Mouse (Mus musculus) heart, postnatal 10 days (tissue): Measurements from ENCODE around the gene Plekhh2. TPM values are rescaled to one million over a fixed set of nuclear protein-coding genes. Genes with fewer than 3 reads are reported as not detected.

Source experiments
- DNase-seq, 2 experiments: peaks; one replicate each; pipeline ENCODE4 v3.0.0; 2021
- intact Hi-C: fragments of 180-260 bp; cut with DNase I; formaldehyde crosslinking; loops from one replicate; pipeline ENCODE4 v1.15.1; 2025
- total RNA-seq, 2 experiments: library from RNA; stranded (reverse); gene quantifications; 2 replicates each; pipeline ENCODE4 v1.2.3; 2021

The Plekhh2 gene
- total RNA-seq, 2 experiments from 2014 or later = 6.3 to 7.0 TPM

DNA sequence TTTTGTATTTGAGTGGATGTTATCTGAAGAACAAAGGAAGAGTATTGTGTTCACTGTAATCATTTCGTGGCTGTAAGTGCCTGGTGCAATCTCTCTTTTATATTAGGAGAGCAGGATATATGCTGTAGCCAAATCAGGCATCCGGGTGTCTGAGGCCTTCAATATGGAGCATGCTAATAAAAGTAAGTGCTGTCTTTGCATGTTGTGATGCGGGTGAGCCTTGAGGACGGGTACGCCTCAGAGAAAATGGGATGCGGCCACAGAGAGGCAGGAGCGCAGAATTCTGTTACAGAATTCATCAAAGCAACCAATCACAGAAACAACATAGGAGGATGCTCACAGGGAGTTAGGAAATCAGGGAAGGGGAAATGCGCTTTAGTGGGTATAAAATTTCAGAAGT, 58.1 kb downstream of the Plekhh2 start:
- intact Hi-C loops = no loop called here

DNA sequence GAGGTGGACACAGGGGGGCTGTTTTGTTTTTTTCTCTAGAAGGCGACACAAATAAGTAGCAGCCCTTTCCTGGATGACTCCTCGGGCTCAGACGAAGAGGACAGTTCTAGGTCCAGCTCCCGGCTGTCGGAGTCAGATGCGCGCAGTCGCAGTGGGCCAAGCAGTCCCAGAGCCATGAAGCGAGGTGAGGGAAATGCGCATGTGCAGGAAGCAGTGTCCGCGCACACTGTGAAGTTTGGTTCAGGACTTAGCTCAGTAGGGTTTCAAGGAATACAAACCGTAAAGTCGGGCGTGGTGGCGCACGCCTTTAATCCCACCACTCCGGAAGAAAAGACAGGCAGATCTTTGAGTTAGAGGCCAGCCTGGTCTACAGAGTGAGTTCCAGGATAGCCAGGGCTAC, 59.9 kb downstream of the Plekhh2 start:
- no peak for DNase-seq
- intact Hi-C loops = no loop called here

More for the DNA sequence above, 58.1 kb downstream of the Plekhh2 start:
- DNase-seq = no peak

DNA sequence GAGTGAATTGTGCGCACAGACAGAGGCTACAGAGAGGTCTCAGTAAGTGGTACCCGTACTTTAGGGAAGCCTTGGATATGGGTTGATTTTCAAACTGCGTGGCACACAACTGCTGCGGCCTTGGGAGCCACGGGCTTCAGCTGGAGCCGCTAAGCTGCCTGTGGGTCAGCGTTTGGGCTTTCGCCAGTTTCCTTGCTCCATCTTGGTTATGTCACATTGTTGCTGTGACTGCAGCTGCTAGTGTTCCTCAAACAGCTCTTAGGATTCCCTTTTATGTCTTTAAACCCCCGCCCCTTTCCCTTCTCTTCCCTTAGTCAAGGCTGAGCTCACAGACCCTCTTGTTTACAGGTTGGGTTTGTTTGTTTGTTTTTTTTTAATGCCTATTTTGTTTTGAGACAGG, 61.6 kb downstream of the Plekhh2 start:
- intact Hi-C loops = no loop called here
- DNase-seq = no peak

DNA sequence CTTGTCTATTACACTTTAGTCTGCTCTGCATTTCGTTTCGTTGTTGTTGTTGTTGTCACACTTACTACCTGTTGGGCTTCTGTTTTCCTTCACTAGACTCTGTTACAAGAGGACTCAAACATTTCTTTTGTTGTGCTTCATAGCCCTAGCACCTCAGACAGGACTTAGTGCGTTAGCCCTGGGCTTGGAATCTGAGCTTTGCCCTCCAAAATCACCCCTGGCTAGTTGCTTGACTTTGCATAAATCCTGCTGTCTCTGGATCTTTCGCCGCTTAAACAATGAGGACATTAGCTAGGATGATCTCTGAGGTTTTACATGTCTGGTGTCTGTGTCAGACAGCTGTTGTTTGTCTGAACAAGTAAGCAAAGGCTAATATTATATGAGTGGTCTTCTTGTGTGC, 62.2 kb downstream of the Plekhh2 start:
- intact Hi-C loops = no loop called here
- DNase-seq = no peak

DNA sequence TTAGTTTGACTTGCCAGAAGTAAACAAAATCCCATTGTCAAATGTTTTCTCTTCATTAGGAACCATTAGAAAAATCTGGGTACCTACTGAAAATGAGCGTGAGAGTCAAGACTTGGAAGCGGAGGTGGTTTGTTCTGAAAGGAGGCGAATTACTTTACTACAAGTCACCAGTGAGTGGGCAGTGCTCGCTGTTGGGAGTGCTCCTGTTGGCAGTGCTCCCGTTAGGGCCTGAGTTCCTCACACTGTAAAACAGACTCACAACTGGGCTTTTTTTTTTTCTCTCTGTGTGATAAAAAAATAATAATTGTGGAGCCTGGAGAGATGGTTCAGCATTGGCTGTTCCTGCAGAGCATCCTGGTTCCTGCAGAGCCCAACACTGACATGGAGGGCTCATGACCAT, 63.4 kb downstream of the Plekhh2 start:
- DNase-seq = no peak
- intact Hi-C loops = loop anchor here (5.0 kb wide), 1 partner anchor 58 kb away; no protein-coding TSS in a partner anchor

DNA sequence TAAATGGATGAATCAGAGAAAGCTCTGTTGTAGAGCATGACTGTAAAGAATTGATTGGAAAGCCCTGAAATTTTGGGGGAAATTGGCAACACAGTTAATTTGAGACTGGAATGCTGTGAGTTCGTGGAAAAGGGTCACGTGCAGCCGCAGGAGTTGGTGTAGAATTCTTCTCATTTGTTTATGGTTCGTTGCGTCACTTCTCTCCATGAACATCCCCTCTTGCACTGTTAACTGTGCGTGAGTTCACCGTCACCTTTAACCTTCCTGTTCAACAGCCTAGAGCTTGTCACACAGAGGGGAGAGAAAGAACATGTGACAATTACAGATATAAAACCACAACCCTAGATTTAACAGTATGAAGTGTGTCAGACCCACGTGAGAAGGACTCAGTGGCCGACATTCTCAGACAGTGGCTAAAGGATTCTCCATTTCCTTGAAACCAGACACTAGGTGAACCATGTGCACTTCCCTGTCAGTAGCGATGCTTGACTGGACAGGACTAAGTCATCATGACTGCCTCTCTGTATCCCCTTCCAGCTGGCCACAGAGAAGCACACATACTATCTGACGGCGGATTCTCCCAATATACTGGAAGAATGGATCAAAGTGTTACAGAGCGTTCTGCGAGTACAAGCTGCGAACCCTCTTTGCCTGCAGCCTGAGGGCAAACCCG, 65.1 kb downstream of the Plekhh2 start:
- no peak for DNase-seq
- intact Hi-C loops = loop anchor here (5.0 kb wide), 1 partner anchor 59 kb away; no protein-coding TSS in a partner anchor

DNA sequence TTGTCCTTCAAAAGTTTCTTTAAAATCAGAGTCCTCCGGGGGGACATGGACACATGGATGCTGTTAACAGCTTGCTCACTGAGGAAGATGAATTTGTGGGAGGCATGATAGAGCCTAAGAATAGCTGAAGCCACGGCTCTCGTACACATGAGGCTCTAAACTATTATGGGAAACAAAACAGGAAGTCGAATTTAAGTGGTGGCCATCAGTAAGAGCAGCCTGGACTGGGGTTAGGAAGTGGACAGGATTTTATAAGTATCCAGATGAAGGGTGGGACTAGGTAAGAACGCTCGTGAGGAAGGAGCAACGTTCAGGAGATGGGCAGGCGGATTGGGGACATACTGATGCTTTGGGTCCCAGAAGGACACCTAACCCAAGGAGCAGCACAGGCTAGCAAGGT, 67.6 kb downstream of the Plekhh2 start:
- DNase-seq = no peak

DNA sequence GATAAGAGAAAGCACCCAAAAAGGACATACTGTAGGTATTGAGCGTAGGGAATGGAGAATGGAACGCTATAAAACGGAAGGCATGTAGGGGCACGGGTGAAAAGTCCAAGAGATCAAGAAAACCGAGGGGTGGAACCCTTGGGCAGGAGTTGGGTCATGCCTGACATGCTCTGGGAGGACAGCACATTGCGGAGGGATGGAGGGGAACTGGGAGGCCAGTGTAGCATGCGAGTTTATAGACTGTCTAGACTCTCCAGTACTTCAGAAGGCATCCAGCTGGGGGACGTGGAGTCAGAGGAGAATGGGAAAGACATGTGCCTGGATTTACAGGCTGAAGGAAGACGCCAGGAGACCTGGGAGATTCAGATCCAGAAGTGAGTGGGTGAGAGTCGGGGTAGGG, 68.1 kb downstream of the Plekhh2 start:
- intact Hi-C loops = loop anchor here (5.0 kb wide), 1 partner anchor 63 kb away; no protein-coding TSS in a partner anchor

More for the DNA sequence above, 67.6 kb downstream of the Plekhh2 start:
- intact Hi-C loops = loop anchor here (5.0 kb wide), 1 partner anchor 62 kb away; no protein-coding TSS in a partner anchor

DNA sequence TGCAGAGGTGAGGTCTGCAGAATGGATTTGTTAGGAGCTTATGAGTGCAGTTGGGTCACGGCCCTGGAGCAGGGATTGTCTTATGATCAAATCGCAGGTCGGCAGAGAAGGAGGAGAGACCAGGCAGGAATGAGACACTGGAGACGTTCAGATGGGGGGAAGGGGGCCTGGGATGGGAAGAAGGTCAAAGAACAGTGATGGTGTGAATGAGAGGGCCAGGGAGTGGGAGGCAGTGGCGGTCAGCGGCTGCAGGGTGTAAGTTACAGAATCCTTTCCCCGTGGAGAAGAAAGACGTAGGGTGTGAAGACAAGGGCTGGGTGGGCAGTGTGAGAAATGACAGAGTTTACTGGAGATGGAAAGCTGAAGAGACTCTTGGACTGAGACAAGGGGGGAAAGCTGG, 69.1 kb downstream of the Plekhh2 start:
- DNase-seq = no peak
- intact Hi-C loops = no loop called here

More for the DNA sequence above, 68.1 kb downstream of the Plekhh2 start:
- no peak for DNase-seq

DNA sequence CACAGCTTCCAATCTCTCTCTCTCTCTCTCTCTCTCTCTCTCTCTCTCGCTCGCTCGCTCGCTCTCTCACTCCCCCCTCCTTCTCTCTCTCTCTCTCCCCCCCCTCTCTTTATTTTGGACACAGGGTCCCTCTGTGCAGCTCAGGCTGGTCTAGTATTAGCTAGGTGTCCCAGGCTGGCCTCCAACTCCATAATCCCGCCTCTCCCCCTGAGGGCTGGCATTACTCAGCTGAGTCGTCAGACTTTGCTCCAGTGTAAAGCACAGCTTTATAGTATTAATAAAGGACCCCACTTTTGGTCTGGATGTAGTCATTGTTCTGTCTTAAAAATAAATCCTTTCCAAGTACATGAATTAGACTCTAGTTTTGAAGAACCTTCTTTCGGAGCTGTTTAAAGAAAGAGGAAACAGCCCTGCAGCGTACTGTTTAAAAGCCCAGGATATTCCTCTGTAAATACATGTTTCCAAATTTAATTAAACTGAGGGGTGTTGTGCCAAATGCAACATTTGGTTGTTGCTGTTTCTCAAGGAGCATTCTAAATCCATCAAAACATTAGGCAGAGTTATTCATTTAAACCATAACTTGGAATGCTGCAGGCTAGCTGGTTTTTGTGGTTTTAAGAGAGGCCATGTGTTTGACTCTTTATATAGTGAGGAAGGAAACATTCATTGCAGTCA, 70.2 kb downstream of the Plekhh2 start:
- intact Hi-C loops = no loop called here
- DNase-seq = no peak

DNA sequence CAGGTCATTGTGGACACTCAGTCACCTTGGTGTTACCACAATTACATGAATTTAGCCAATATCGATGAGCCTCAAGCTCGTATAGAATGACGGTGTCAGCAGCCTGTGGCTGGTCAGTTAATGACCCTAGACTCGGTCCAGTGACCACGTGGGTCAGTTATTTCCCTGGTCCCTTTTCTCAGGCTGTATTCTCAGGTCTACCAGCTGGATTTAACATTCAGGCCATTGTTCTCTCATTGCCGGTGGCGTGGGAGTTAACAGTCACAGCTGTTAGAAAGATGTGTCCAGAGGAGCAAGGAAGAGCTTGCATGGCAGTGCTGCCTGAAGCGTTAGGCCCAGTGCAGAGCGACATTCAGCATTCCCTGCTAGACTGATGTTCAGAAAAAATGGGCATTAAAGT, 72.4 kb downstream of the Plekhh2 start:
- intact Hi-C loops = no loop called here
- peak; percentile 39 to 45 for DNase-seq

DNA sequence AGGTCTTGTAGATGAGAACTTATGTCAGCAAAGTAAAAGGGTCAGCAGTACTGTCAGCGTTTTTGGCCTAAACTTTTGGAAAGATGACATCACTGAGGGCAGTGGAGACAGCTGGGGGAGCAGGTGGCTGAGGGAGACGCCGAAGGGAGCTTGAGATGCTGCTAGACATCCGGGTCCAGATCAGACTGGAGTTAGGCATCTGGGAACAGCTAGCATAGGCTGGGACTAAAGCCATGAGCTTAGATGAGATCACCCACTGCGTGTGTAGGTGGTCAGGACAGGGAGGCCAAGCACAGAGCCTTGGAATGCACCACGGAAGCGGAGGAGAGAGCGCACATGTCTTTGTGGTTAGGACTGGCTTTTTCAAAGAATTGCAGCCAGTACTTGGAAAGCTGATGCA, 73.4 kb downstream of the Plekhh2 start:
- intact Hi-C loops = no loop called here
- peak; percentile 72 to 73 for DNase-seq

DNA sequence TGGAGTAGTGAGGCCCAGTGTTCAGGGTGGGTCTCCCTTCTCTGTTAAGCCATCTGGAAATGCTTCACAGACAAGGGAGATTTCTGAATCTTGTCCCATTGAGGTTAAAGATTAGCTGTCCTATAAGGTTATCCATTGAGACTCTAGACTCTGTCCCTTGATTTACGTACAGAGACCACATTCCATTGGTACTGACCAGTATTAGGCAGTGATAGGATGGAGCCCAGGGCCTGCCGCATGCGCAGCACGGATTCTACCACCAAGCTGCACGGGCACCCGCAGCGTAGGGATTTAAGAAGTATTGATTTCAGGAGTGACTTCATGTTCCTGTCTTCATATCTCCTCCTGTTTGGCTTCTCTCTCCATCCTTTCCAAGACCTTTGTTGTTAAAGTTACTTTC, 78.4 kb downstream of the Plekhh2 start:
- DNase-seq = no peak
- intact Hi-C loops = no loop called here

DNA sequence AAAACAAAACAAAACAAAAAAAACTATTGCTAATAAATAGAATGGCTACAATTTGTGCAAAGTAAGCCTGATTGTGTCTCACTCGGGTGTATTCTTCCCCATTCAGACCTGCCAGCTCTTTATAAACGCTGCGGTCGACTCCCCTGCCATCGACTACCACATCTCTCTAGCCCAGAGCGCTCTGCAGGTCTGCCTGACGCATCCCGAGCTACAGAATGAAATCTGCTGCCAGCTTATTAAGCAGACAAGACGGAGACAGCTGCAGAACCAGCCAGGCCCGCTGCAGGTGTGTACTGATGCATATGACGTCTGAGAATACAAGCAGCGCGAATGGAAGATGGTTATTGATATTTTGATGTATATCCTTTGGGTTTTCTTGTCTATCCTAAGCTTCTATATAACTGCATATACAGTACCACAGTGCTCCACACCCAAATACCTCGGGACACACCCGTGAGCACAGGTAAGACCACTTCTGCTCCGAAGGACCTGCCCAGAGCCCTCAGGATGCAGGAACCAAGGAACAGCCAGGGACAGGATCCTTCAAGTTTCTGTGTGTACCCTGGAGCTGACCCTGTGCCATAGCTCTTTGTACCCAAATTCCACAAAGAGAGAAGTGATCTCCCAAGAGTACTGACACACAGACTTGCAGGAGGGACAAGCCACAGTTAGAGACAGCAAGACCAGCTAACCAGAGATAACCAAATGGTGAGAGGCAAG, 79.9 kb downstream of the Plekhh2 start:
- DNase-seq = no peak
- intact Hi-C loops = no loop called here

DNA sequence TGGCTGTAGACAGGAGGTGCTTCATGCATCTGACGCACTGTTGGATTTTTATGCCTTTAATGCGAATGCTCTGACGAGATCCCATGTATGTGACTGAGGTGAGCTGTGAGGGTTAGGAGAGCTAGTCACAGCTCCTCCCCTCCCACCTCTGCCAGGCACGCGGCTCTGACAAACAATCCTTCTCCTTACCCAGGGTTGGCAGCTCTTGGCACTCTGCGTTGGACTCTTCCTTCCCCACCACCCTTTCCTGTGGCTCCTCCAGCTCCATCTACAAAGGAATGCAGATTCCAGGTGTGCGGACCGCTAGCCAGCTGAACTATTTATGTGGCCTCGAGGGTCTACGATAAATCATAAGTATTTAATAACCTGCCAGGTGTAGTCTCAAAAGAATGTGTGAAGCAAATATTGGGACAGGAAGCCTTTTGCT, 84.3 kb downstream of the Plekhh2 start:
- no peak for DNase-seq
- intact Hi-C loops = no loop called here

DNA sequence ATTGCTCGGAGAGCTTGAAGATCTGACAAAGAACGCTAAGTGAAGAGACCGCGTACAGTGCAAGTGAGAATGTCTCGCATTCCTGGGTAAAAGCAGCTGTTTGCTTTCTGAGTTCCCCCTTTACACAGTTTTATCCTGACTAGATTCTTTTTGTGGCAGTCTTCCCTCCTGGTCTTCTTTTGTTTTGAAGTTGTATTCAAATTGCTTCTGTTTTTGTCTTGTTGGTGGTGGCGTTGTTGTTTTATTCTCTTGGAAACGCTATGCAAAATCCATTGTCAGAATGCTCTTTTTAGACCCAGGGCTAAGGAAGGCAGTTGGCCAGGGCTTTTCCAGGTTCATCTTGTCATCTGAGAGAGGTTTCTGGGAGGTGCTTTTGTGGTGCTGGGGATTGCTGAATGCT, 84.8 kb downstream of the Plekhh2 start:
- DNase-seq = no peak
- intact Hi-C loops = no loop called here

DNA sequence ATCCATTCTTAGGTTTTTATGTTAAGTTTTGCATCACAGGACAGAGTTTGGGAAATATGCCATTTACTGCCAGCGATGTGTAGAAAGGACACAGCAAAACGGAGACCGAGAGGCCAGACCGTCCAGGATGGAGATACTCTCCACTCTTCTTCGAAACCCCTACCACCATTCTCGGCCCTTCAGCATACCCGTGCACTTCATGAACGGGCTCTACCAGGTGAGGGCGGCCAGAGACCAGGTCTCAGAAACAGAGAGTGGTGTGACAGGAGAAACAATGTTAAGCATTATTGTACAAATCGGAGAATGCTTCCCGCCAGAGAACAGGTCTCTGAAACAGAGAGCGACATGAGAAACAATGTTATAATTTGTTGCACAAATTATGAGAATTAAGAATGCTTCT, 86.2 kb downstream of the Plekhh2 start:
- DNase-seq = no peak
- intact Hi-C loops = no loop called here

DNA sequence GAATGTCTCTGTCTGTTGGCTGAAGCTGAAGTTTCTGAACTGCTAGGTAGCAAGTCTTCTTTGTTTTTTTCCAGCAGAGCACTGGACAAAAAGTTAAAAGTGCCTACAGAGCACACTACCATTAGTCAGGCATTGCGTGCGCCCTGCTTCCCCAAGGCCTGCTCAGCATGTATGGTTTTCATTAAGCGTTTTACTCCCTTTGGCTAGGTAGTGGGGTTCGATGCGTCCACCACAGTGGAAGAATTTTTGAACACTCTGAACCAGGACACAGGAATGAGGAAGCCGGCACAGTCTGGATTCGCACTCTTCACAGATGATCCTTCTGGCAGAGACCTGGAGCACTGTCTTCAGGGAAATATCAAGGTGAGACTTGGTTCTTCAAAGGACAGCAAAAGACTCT, 87.2 kb downstream of the Plekhh2 start:
- DNase-seq = no peak
- intact Hi-C loops = no loop called here

DNA sequence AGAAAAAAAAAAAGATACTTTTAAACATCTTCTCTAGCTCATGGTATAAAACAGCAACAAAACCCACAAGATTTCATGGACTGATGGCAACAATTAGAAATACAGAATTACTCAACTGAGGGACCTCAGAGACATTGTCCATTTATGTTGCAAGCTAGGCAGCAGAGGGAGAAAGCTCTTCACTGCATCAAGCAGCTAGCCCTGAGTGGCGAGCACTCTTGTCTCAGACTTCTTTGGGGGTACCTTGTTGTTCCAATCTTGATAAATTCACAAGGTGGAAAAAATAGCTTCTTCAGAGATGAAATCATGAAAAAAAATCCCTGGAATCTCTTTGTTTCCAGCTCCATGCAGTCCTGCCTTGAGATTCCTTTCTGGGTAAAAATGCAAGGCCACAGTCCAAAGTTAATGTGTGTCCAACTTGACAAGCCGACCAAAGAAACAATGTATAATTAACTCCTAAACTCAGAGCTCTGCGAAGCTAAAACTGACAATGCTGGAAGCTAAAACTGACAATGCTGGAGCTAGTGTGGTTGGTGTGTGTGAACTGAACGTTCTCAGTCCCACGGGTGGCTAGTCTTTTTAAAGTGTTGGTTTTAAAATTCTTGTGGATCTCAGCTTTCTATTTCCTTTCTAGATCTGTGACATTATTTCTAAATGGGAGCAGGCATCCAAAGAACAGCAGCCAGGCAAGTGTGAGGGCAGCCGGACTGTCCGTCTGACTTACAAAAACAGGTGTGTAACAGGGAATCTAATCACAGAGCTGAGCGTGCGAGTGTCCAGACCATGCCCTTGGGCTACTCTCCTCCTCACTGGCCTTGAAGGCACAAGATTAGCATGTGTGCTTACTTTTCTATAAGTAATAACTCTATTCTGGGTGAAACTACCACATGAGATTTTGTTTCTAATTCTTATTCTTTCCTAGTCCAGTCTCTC, 88.6 kb downstream of the Plekhh2 start:
- no peak for DNase-seq
- intact Hi-C loops = no loop called here

DNA sequence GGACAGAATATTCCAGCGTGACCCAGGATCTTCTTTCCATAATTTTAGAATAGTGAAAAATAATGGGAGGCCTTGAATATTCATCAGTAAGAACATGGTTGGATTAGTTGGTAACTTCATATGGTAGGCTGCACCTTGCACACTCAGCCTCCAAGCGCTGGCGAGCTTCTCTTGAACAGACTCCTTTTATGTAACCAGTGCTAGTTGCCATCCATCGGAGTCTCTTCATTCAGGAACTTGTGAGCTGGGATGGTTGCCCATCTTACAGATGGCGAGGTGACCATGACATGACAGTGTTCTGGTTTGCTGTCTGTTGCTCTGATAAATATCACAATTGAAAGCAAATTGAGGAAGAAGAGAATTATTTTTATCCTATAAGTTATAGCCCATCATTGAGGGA, 90.1 kb downstream of the Plekhh2 start:
- intact Hi-C loops = no loop called here
- no peak for DNase-seq
